Mouse (Mus musculus): ENCODE results near the gene Zfp493. TPM values are rescaled to one million over a fixed set of nuclear protein-coding genes. Genes with fewer than 3 reads are reported as not detected.

Zfp493 gene
- polyA plus RNA-seq, 2 experiments from 2014 or later: 1.5 to 2.9 TPM

Other genes starting within 250 kb of the Zfp493 start
- gene Zfp748, start 225.9 kb upstream of the Zfp493 start, polyA plus RNA-seq (2017; shearing (Covaris generic)): 10 to 100 TPM; 19.6 TPM
- gene Zfp729b, start 170.0 kb upstream of the Zfp493 start, polyA plus RNA-seq (2017; shearing (Covaris generic)): 1 to 10 TPM; 7.5 to 9.8 TPM
- 1 to 10 TPM; 5.1 to 5.4 TPM for gene Gm49345, start 141.9 kb upstream of the Zfp493 start, polyA plus RNA-seq (2017; shearing (Covaris generic))
- 10 to 100 TPM in 1 of 2 experiments, 1 to 10 TPM in 1; 8.0 to 13.1 TPM for gene Zfp729a, start 141.9 kb upstream of the Zfp493 start, polyA plus RNA-seq (2017; shearing (Covaris generic))
- gene Zfp738, start 92.6 kb upstream of the Zfp493 start, polyA plus RNA-seq (2017; shearing (Covaris generic)): 10 to 100 TPM; 18.9 to 21.8 TPM
- 1 to 10 TPM; 7.6 TPM for gene Zfp65, start 50.5 kb upstream of the Zfp493 start, polyA plus RNA-seq (2017; shearing (Covaris generic))
- gene Zfp85, start 24.5 kb upstream of the Zfp493 start, polyA plus RNA-seq (2017; shearing (Covaris generic)): 10 to 100 TPM; 14.1 to 16.6 TPM
- 1 to 10 TPM; 6.1 to 8.8 TPM for gene Zfp273, start 34.0 kb downstream of the Zfp493 start, polyA plus RNA-seq (2017; shearing (Covaris generic))
- 1 to 10 TPM in 1 of 2 experiments, not detected in 1; 1.1 TPM for gene Gm10037, start 51.4 kb downstream of the Zfp493 start, polyA plus RNA-seq (2017; shearing (Covaris generic))
- gene BC048507, start 83.6 kb downstream of the Zfp493 start, polyA plus RNA-seq (2017; shearing (Covaris generic)): not detected

Measured in CD4-positive, CD25-positive, alpha-beta regulatory T cell, adult 4 months (primary cell).